Mouse (Mus musculus) urinary bladder, adult 2 months (tissue): ENCODE measurements around the gene Nxn. TPM values are rescaled to one million over a fixed set of nuclear protein-coding genes. Genes with fewer than 3 reads are reported as not detected.

Experiments used
- DNase-seq: peaks from one replicate; pipeline ENCODE4 v3.0.0; 2022; ENCODE audit warnings: low spot score
- polyA plus RNA-seq: library from polyadenylated mRNA; depleted of rRNA; stranded (reverse); fragments of >200 nt; gene quantifications from 2 replicates; pipeline ENCODE4 v1.2.3, GENCODE M21; 2012

The Nxn gene
- polyA plus RNA-seq, 1 experiment = 59.5 TPM

DNA sequence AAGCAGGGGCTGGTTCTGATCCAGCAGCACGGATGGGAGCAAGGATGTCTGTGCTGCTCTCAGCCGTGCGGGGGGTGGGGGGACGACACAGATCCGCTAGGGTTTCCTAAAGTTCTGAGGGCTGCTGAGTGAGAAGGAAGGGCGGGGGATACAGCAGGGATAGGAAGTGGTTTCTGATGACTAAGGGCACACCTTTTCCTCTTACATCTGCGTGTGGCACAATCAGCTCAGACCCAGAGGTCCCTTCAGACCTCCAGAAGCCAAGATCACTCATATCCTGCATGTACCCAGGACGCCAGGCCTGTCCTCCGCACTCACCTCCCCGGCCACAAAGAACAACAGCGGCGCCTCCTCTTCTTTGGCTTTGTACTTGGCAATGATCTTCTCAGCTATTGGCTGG lies 137.7 kb downstream of the Nxn start:
- DNase-seq = no peak

DNA sequence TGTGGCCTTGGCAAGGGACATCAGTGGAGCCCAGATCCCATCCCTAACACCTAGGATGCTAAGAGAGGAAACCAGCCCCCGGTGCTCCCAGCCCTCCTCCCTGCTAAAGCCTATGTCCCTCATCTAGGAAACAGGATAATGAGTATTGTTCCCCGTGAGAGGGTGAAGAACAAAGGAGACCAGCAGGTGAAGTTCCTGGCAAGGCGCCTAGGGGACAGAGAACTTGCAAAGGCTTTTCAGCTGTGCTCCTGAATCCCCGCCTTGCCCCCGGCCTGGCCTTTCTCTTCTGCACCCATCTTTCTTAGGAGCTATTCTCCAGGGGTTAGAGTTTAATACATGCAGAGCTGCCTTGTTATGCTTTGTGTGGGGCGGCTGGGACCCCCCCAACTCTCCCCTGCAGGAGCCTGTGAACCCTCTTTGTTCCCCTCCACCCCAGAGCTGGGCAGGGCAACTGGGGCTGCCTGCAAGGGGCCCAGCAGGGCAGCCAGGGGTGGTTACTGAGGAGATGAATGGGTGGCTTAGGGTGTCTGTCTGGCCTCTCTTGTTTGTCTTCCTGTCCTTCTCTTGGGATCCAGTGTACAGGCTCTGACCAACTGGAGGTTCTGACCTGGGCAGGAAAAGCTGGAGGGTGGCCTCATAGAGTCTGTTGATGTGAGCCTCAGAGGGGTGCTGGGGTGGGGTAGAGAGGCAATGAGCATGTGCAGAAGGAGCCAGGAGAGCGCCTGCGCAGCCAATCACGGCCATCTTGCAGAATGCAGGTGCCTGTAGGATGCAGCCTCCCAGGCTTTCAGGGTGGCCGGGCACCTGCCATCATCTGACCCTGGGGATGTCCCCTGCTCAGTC lies 138.5 kb downstream of the Nxn start:
- no peak for DNase-seq

DNA sequence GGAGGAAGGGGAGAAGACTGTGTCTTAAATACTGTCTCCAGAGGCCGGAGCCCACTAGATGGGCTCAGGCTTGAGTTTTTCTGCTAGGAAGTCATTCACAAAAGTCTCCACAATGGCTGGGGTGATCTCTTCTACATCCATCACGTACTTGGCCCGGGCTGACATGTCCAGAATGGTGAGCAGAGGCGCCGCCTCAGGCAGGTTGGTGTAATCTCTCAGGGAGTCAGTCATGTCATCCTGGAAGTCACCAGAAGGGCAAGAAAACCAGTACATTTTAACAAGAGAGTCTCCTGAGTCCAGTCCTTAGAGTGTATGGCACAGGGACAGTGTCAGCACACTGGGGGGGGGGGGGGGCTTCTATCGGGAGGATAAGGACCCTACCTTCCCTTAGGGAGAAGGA lies 140.4 kb downstream of the Nxn start:
- DNase-seq = no peak

DNA sequence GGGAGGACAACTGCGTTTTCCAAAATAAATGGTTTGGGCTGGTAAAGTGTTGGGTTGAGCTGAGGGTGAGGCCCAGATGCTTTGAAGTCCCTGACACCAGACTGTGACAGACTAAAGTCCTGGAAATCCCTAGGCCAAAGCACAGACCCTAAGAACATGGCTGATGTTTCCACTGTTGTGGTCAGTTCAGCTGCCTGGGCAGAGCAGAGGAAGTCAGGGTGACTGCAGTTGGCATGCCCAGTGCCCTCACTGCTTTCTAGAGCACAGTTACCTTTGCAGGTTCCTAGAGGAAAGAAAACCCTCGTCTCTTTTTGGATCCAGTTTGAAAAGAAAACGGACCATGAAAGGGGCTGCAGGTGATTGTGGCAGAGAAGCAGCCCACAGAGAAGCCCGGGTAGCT lies 141.6 kb downstream of the Nxn start:
- DNase-seq = no peak

DNA sequence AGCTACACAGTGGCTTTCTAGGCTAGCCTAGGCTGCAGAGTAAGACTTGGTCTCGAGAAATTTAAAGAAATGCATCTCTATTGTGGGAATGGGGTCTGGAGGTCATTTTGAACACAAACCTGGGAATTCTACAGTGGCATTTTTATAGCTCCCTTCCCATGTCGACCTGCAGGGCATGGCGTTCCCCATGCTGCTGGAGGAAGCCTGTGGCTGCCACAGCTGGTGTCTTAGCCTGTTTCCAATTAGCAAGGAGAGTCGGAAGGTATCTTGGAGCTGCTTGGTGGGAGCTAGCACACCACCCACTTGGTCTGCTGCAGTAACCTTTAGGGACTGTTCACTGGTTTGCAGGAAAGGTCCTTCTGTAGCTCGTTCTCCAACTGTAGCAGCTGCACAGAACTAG lies 142.8 kb downstream of the Nxn start:
- DNase-seq = no peak

DNA sequence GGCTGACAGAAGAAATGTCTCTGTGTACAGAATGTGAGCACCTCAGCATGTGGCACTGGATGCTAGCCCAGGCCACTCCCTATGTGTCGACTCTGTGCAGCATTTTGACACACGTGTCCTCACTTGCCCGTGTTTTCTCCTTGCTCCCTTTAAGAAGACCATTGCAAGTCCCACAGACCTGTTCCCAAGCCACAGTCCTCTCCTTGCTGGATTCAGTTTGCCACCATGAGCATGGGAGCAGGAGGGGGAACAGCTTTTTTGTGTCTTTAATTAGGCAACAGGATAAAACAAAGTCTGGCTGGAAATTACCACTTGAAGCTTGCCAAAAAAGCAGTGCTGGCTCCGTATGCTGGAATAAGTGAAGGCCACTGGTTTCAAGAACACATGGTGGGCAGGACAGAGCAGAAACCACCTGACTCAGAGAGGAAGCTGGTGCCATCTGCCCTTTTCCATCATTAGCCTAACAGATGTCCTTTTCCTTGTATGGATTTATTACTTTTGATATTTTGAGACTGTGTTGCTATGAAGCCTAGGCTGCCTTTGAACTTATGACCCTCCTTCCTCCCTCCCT lies 143.4 kb downstream of the Nxn start:
- no peak for DNase-seq

DNA sequence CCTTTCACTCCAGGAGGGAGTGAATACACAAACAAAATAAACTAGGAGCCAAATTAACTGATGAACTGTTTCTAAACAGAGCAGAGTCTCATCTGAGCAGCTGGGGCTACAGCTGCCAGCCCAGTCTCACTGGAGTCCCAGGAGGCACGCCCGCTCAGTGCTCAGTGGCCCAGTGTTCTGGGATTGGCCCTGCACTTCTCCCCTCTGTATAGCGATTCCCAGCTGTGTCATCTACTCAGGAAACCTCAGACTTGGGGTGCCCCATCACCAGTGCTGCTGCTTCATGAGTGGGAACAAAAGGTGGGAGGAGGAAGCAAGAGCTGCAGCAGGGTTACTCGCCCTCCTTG lies 145.0 kb downstream of the Nxn start:
- DNase-seq = no peak

DNA sequence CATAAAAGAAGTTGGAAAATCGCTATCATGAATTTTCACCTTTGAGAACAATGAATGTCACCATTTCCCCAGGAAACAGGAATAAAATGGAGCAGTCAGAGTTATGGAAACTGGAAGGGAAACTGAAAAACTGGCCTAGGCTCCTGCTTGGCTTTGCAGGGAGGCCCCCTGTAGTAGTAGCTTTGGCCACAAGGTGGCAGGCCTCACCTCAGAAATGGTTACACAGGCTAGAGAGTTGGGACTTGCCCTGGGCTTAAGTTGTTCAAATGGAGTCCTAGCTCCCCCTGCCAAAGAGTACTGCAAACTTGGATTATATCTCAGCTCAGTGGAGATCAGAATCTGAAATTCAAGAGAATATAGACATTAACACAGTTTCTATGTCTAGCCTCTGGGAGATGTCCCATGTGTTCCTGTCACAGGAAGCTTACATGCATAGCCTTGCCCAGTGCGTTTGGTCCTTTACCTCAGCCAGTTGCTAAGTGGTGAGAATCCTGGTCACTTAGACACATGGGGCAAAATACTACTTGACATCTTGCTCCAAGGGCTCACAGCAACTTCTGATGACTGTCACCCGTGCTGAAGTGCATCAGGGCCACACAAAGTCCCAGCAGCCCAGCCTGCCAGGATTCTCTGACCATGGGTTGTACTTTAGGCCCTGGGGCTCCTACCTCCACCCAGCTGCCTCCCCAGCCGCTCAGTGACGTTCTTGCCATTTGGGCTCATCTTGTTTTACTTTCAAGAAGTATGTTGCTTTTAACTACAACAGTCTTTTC lies 145.6 kb downstream of the Nxn start:
- peak; percentile 63 for DNase-seq

DNA sequence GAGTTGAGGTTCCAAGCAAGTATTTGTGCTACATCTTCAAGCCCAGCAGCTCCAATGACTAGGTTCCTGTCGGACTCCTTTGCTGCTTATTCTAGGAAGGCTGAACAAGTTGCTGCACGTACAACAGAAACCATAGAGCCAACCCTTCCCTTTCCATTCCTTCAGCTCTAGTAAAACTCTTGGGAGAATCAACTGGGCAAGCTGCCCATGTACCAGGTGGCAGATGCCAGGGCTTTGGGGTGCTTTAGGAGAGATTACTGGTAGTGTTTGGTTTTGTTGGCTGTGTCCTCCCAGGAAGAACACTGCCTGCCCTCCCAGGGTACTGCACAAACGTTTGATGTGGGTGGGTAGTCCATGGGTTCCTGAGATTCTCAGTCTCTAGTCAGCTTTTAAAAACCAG lies 146.9 kb downstream of the Nxn start:
- DNase-seq = no peak

DNA sequence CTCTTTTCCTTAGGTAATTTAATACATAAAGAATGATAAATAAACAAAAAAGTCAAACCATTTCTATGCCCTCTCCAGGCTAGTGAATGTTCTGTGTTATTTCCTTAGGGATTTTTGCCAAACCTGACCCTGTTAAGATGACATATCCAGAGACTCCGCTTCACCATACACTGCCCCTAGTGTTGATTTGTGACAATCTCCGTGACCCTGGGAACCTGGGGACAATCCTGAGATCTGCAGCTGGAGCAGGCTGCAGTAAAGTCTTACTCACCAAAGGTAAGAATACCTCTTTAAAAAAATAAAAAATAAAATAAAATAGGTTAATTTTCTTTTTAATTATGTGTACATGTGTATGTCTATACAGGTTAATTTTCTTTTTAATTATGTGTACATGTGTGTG lies 151.7 kb downstream of the Nxn start:
- DNase-seq = no peak

DNA sequence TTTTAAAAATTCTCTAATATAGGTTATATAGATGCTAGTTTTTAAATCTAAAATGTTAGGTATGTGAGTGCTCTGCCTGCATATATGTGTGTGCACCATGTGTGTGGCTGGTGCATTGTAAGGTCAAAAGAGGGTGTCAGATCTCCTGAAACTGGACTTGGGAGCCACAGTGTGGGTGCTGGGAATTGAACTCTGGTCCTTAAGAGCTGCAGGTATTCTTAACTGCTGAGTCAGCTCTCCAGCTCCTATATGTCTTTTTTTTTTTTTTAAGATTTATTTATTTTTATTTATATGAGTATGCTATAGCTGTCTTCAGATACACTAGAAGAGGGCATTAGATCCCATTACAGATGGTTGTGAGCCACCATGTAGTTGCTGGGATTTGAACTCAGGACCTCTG lies 152.5 kb downstream of the Nxn start:
- no peak for DNase-seq

DNA sequence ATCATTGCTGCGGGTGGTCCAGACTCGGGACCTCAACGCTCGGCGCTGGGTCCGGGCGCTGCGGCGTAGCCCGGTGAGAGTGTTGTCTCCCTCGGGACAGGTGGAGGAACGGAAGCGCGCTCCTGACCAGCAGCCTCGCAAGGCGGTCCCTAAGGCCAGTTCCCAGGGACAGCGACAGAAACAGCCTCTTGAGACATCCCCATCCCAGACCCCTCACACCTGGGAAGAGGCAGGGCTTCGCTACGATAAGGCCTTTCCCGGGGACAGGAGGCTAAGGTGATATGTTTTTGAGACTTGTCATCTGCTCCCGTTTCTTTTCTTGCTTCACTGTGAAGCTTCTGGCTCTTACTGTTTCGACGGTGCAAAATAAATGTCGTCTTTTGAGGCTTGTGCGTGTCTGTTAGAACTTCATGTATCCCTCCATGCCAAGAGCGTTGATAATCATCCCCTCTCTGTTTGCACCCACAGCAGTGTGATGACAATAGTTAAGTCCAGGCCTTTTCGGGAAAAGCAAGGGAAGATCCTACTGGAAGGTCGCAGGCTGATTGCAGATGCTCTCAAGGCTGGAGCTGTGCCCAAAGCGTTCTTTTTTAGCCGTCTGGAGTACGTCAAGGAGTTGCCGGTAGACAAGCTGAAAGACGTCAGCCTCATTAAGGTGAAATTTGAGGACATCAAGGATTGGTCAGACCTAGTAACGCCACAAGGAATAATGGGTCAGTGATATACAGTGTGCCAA lies 155.0 kb downstream of the Nxn start:
- DNase-seq = no peak

DNA sequence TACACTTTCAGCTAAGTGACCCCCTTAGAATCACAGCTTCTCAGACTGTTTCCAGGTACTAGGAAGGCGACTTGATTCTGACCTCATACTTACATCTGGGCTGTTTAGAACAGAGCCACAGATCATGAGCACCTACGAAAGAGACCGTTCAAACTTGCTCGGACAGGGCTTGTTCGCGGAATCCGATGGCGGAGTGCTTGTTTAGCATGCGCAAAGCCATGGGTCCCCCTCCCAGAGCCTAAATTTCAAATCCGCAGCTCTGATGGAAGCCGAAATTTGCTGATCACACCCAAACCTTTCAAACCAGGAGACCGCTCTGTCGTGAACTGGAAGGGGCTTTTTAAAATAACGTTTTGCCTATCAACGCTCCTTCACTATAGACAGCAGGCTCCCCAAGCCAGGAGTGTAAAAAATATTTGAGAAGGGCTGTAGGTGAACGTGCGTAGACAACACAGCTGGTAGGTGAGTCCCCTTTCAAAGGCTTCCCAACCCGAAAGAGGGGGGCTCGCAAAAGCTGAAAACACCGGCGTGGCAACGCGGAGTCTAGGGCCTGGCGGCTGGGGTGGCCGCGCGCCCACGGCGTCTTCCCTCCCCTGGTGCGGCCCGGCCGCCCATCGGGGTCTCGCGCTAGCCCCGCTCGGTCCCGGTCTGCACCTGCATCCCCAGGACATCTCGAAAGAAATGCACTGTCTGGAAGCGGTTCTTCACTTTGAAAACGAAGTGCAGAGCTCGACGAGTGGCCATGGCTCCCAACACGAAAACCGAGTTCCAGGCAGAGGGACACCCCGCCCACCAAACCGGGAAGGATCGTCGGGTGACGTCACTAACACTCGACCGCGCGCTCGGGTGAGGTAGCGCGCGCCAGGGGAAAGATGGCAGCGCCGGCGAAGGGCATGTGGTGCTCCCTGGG lies 155.8 kb downstream of the Nxn start, which contains the start of the genes Mrm3 and Glod4:
Gene Mrm3 (plus strand): TSS at position 815 of the 910 bp plus-strand sequence.
Gene Glod4 (minus strand): TSS at position 825 of the 910 bp plus-strand sequence.
- DNase-seq = peak; percentile 79

DNA sequence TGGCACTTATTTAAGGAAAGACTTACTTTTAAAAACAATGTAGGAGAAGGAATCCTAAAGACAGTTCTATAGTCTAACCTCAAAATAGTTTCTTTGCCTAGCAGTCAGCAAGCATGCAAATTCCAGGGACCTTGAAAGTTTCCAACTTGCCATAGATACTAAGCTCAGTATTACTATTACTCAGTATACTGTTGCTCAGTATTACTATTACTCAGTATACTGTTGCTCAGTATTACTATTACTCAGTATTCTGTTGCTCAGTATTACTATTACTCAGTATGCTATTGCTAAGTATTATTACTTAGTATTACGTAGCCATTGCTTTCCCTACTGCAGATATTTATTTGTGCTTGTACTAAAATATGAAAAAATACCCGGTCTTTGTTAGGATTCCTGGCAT lies 159.2 kb downstream of the Nxn start:
- no peak for DNase-seq

DNA sequence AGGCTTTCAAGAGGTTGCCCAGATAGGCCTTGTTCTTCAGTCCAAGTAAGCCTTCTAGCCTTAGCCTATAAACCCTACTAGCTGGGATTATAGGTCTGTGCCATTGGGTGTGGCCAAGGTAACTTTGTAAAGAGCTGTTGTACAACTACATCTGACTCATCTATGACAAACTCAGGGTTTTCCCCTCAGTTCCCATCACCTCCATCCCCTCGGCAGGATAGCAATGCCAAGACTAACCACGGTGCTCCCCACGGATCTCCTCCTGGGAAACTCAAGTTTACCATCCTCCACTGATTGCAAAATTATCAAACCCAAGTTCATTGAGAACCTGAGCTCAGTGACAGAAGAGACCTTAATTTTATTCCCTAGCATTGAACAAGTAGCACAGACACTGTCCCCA lies 162.8 kb downstream of the Nxn start:
- DNase-seq = no peak

DNA sequence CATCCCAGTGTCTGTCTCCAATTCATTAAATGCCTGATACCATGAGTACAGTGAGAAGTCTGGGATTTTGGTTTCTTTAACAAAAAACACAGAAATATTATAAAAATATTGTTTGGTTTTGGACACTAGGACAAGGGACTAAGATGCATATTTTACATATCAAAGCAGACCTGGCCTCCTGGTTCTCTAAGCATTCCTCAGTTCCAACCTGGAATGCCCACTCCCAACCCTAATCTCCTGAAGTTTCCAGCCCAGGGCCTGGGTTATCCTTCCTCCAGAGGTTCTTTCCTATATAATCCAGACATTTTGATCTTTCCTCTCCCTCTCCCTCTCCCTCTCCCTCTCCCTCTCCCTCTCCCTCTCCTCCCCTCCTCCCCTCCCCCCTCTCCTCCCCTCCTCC lies 173.9 kb downstream of the Nxn start:
- no peak for DNase-seq

DNA sequence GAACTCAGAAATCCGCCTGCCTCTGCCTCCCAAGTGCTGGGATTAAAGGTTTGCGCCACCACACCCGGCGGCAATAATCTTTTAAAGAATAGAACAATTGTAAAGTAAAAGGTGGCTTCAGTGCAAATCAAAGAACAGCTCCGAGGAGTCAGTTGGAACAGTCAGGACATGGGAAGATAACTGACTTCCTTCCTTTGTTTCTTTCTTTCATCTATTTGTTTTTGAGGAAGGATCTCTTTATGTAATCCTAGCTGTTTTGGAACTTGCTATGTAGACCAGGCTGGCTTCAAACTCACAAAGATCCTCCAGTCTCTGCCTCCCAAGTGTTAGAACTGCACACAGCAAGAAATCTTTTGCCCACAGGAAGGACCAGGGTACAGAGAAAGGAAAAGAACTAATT lies 174.3 kb downstream of the Nxn start:
- DNase-seq = no peak

DNA sequence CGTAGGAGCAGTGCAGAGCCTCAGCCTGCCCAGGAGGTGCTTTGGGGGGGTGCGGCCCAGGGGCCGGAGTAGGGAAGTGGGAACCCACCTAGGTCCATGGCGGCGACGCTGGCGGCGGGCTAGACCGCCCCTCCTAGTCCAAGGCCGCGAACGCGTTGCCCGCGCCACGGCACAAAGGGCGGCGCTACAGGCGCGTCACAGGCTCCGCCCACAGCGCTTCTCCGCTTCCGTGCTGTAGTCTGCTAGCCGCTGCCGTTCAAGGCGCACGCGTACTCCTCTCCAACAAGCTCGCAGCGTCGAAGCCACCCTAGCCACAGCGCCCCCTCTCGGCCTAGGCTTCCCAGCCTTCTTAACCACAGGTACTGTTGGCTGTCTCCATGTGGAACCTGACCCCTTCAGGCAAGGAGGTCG lies 181.5 kb downstream of the Nxn start, which contains the start of the genes Dbil5 and Gemin4:
Gene Dbil5 (plus strand): TSS at position 219 of the 411 bp plus-strand sequence.
Gene Gemin4 (minus strand): TSS at position 275 of the 411 bp plus-strand sequence.
- peak; percentile 90 for DNase-seq

DNA sequence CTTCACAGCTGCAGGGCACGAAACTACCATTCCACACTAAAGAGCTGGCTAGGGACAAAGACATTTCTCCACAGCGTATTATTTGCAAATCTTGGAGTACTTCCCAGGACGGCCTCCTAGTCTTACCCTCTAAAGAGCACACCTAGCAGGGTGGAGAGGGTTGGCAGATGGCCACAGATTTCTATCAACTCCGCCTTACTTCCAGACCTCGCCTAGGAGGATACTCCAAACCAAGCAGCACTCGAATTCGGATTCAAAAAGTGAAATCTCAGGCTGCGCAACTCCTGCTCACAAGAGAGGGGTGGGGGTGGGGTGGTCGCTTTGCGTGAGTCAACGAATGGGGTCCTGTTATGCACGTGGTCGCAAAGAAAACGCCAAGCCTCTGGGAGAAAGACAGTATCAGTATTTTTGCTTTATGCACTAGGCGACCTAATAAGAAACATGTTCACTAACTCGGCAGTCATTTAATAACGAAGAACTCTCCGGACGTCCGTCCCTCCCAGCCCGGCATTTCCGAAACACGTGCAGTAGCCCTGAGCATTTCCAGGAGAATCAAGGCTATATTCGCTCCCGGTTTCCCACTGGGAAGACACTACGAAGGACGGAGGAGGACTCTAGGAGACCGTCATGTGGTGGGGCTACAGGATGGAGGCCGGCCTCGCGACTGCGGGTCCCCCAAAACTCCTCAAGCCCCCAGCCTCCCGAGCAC lies 182.1 kb downstream of the Nxn start:
- no peak for DNase-seq

DNA sequence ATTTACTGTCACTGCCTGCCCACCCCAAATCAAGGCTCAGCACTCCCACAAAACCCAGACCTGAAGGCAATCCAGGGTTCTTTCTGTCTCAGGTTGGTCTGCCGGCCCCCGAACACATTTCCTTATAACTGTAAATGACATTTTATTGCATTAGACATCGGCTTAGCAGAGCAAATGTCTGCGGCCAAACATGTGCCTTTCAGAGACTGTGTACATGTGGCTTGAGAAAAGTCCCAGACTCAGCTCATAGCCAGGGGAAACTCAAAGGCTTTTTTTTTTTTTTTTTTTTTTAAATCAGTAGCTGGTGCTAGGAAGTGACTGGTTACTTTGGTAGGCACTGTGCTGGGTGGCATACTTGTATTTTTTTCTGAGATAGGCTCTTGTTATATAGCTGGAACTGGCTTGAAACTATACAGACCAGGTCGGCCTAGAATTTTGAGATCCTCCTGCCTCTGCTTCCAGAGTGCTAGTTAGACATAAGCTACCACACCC lies 182.8 kb downstream of the Nxn start:
- DNase-seq = no peak
